Mouse (Mus musculus) CH12.LX (cell line): ENCODE results near the gene Zfp787.

ENCODE experiments used
- MEF2A ChIP-seq: IDR thresholded peaks from 2 replicates; pipeline ENCODE4 v1.6.1; 2014; ENCODE audit warnings: low read depth, mild to moderate bottlenecking, inconsistent platforms, low read length, improper control_type of control experiment, borderline replicate concordance
- NRF1 ChIP-seq: IDR thresholded peaks from 2 replicates; pipeline ENCODE4 v1.6.1; 2014; ENCODE audit warnings: low read depth, mild to moderate bottlenecking, inconsistent platforms, low read length, improper control_type of control experiment, moderate library complexity

GRCm38 (mm10) chr7:6153131-6153530 is 2.7 kb downstream of the Zfp787 start:
- TF ChIP-seq MEF2A (no peak), NRF1 (no peak)
